Mouse (Mus musculus) MEL (cell line): ENCODE results near the gene Phf21b.

Experiments
- CHD2 ChIP-seq: IDR thresholded peaks from 2 replicates; pipeline ENCODE4 v1.6.1; 2011; ENCODE audit warnings: low read length, improper control_type of control experiment
- CTCF ChIP-seq, 3 experiments: IDR thresholded peaks in 2 of 3; conservative IDR thresholded peaks in 1 of 3; 2 replicates each; pipeline ENCODE4 v1.5.1; 2011 to 2012; ENCODE audit warnings: low read length in 3 of 3, low read depth in 2 of 3, mild to moderate bottlenecking in 2 of 3, improper control_type of control experiment in 1 of 3, inconsistent platforms in 1 of 3, mixed read lengths in 1 of 3, moderate library complexity in 1 of 3; ENCODE audit not compliant: control insufficient read depth in 1 of 3, insufficient read depth in 1 of 3, poor library complexity in 1 of 3, severe bottlenecking in 1 of 3
- ETS1 ChIP-seq: IDR thresholded peaks from 2 replicates; pipeline ENCODE4 v1.6.1; 2012; ENCODE audit warnings: low read depth, mild to moderate bottlenecking, inconsistent platforms, low read length, improper control_type of control experiment, moderate library complexity
- GATA1 ChIP-seq: IDR thresholded peaks from 2 replicates; pipeline ENCODE4 v1.6.1; 2011; ENCODE audit warnings: low read depth, low read length, improper control_type of control experiment
- HCFC1 ChIP-seq: IDR thresholded peaks from 2 replicates; pipeline ENCODE4 v1.6.1; 2012; ENCODE audit warnings: low read depth, mild to moderate bottlenecking, inconsistent platforms, low read length, improper control_type of control experiment, moderate library complexity
- MAFK ChIP-seq: IDR thresholded peaks from 2 replicates; pipeline ENCODE4 v1.6.1; 2011; ENCODE audit warnings: low read depth, mild to moderate bottlenecking, low read length, improper control_type of control experiment, borderline replicate concordance
- MAZ ChIP-seq: IDR thresholded peaks from 2 replicates; pipeline ENCODE4 v1.6.1; 2012; ENCODE audit warnings: low read depth, mild to moderate bottlenecking, inconsistent platforms, low read length, improper control_type of control experiment
- POLR2A ChIP-seq, 2 experiments: IDR thresholded peaks; 2 replicates each; pipeline ENCODE4 v1.6.1; 2011 to 2012; ENCODE audit warnings: low read length in 2 of 2, mild to moderate bottlenecking in 2 of 2, control low read depth in 1 of 2, improper control_type of control experiment in 1 of 2, low read depth in 1 of 2, moderate library complexity in 1 of 2; ENCODE audit not compliant: control insufficient read depth in 1 of 2, insufficient read depth in 1 of 2, poor library complexity in 1 of 2
- RAD21 ChIP-seq: IDR thresholded peaks from 2 replicates; pipeline ENCODE4 v1.6.1; 2011; ENCODE audit warnings: mild to moderate bottlenecking, low read depth, low read length, improper control_type of control experiment
- SIN3A ChIP-seq: IDR thresholded peaks from 2 replicates; pipeline ENCODE4 v1.6.1; 2012; ENCODE audit warnings: low read length, improper control_type of control experiment, inconsistent platforms
- TAL1 ChIP-seq: IDR thresholded peaks from 2 replicates; pipeline ENCODE4 v1.6.1; 2012; ENCODE audit warnings: mild to moderate bottlenecking, inconsistent platforms, low read length, moderate library complexity, mixed read lengths
- USF1 ChIP-seq: IDR thresholded peaks from 2 replicates; pipeline ENCODE4 v1.6.1; 2014; ENCODE audit warnings: low read depth, mild to moderate bottlenecking, inconsistent platforms, low read length, improper control_type of control experiment, moderate library complexity
- ZC3H11A ChIP-seq: IDR thresholded peaks from 2 replicates; pipeline ENCODE4 v1.6.1; 2012; ENCODE audit warnings: low read depth, mild to moderate bottlenecking, inconsistent platforms, low read length, improper control_type of control experiment

GRCm38 (mm10) chr15:84888066-84888465 lies 32.2 kb upstream of the Phf21b start:
- TF ChIP-seq POLR2A (IDR thresholded peaks at IDR 0.05; ENCODE audit: control insufficient read depth in 1 of 2, insufficient read depth in 1 of 2, low read depth in 1 of 2, low read length in 2 of 2, poor library complexity in 1 of 2) (no peak), ETS1 (no peak), MAZ (no peak), GATA1 (no peak), CTCF (IDR thresholded peaks at IDR 0.05 in 2 of 3, conservative IDR thresholded peaks at IDR 0.05 in 1 of 3; ENCODE audit: control insufficient read depth in 1 of 3, insufficient read depth in 1 of 3, low read depth in 2 of 3, low read length in 3 of 3, poor library complexity in 1 of 3, severe bottlenecking in 1 of 3) (no peak), HCFC1 (no peak), SIN3A (no peak), CHD2 (no peak), RAD21 (no peak), MAFK (no peak), ZC3H11A (no peak), USF1 (no peak), TAL1 (no peak)
